Mouse (Mus musculus) bone marrow macrophage, adult 2 months (primary cell): ENCODE measurements around the gene Nek7.

Experiments used
- CTCF ChIP-seq: IDR thresholded peaks from 2 replicates; pipeline ENCODE4 v1.5.1; 2012; ENCODE audit warnings: low read depth, mild to moderate bottlenecking, low read length, moderate library complexity
- POLR2A ChIP-seq: IDR thresholded peaks from 2 replicates; pipeline ENCODE4 v1.6.1; 2012; ENCODE audit warnings: mild to moderate bottlenecking, low read depth, low read length, borderline replicate concordance

- TF ChIP-seq CTCF (no peak), POLR2A (no peak)
Observed at GRCm38 (mm10) chr1:138448635-138449475, 171.1 kb downstream of the Nek7 start.
